Mouse (Mus musculus) C2C12 (cell line): ENCODE results near the gene Spns2.

ENCODE experiments used
- CEBPB ChIP-seq: IDR thresholded peaks from one replicate; pipeline ENCODE4 v1.6.1; 2011; ENCODE audit warnings: low read depth, mild to moderate bottlenecking, control low read depth, moderate library complexity
- CTCF ChIP-seq: IDR thresholded peaks from one replicate; pipeline ENCODE4 v1.5.1; 2011; ENCODE audit not compliant: control insufficient read depth, insufficient read depth, insufficient read length
- FOSL1 ChIP-seq: IDR thresholded peaks from one replicate; pipeline ENCODE4 v1.8.0; 2011; ENCODE audit warnings: mild to moderate bottlenecking, low read length; ENCODE audit not compliant: poor library complexity, insufficient read depth, severe bottlenecking
- MAX ChIP-seq: IDR thresholded peaks from one replicate; pipeline ENCODE4 v1.6.1; 2011; ENCODE audit warnings: mild to moderate bottlenecking, control low read depth
- MYOD1 ChIP-seq: IDR thresholded peaks from one replicate; pipeline ENCODE4 v1.6.1; 2011; ENCODE audit warnings: low read depth; ENCODE audit not compliant: control insufficient read depth, insufficient read length
- MYOG ChIP-seq: IDR thresholded peaks from one replicate; pipeline ENCODE4 v1.6.1; 2011; ENCODE audit not compliant: control insufficient read depth, insufficient read length; ENCODE audit errors: extremely low read depth
- USF1 ChIP-seq: IDR thresholded peaks from one replicate; pipeline ENCODE4 v1.6.1; 2011; ENCODE audit warnings: low read depth, mild to moderate bottlenecking, control low read depth, moderate library complexity

- no peak for TF ChIP-seq MAX
- TF ChIP-seq CTCF, result no peak
- TF ChIP-seq CEBPB, result no peak
- TF ChIP-seq MYOD1, result no peak
- no peak for TF ChIP-seq USF1
- TF ChIP-seq MYOG, result no peak
- TF ChIP-seq FOSL1, result no peak
These were observed 28.2 kb downstream of the Spns2 start for GRCm38 (mm10) chr11:72461500-72461981.
